Mouse (Mus musculus): ENCODE measurements around the gene Tstd3. TPM values are rescaled to one million over a fixed set of nuclear protein-coding genes. Genes with fewer than 3 reads are reported as not detected.

The Tstd3 gene
- total and polyA plus RNA-seq, 3 experiments = 24.6 to 51.0 (median 39.9) TPM

DNA sequence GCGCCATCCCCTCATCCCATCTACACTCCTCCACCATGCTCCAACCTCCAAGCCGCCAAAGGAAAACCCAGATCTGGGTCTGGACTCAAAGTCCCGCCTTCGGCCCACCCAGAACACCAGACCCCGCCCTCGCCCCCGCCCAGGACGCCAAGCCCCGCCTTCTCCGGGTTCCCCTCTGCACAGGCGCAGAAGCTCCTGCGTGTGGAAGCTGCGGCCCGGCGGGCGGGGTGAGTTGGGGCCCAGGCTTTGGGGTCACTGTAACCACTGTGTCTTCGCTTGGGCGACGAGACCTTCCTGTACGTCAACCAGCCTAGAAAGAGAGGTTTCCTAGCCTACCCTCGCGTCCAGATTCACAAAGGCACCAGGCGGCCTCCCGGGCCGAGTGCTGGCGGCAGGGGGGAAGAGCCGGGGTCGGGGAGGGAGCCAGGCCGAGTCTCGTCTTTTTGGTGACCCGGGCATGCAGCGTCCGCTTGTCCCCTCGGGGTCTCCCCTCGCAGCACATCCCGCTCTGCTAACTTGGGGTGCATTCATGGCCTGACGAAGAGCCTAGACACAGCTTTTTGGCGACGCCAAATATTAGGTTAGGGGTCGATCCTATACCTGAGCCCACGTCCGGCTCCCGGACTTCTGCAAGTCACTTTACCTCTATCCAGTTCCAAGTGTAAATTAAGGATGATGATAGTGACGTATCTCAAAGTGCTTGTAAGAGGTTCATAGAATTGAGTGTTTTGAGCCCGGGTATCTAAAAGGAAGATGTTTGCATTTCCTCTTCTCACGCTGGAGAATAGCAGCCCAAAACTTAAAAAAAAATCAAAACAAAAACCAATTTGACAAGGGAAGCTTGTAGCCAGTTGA, 9.3 kb upstream of the Tstd3 start:
- peak; percentile 84 for DNase-seq (ENCODE audit: extremely low read depth)
- Histone ChIP-seq H3K9me3 (replicated peaks; ENCODE audit: low read length) (no peaks in the 10 kb centered on the region), H3K36me3 (replicated peaks in 1 of 2; ENCODE audit: control insufficient read depth in 1 of 2, insufficient read depth in 1 of 2, low read length in 1 of 2) (peaks cover 1 to 19% of the 10 kb centered on the region in 2 experiments), H3K79me2 (replicated peaks; ENCODE audit: control insufficient read depth, extremely low read depth, insufficient read depth, poor library complexity, severe bottlenecking) (peaks cover 24% of the 10 kb centered on the region), H3K9ac (ENCODE audit: insufficient read depth, low read depth) (peak overlapping the region; percentile 90), H3K4me1 (ENCODE audit: control insufficient read depth in 1 of 2, insufficient read depth in 2 of 2) (peaks cover 5 to 34% of the 10 kb centered on the region in 2 experiments; a peak in 2 of 4 replicates), H3K27me3 (replicated peaks) (no peaks in the 10 kb centered on the region), H3K4me2 (ENCODE audit: insufficient read depth, low read depth, poor library complexity, severe bottlenecking) (peak overlapping the region; percentile 91), H3K27ac (ENCODE audit: insufficient read depth, low read depth) (peak overlapping the region; percentile 32; the same call in 1 of the 2 replicates), H3K4me3 (replicated peaks in 1 of 3; ENCODE audit: low read depth in 2 of 3, low read length in 2 of 3, poor library complexity in 1 of 3) (peak overlapping the region; percentile 74 to 95 (median 75))
- dilution Hi-C loops (cut with MboI; ENCODE audit: extremely low pct_ligation_motif_present, extremely low pct_unique_long_range_greater_than_20kb, low sequenced_read_pairs) (no loop called here), in situ Hi-C loops (cut with MboI; ENCODE audit: low pct_ligation_motif_present, low pct_unique_long_range_greater_than_20kb, low sequenced_read_pairs) (no loop called here)
- TF ChIP-seq PAX5 (IDR thresholded peaks at IDR 0.05; ENCODE audit: low read length) = no peak
- no peak for TF ChIP-seq GABPA (IDR thresholded peaks at IDR 0.05; ENCODE audit: insufficient replicate concordance, low read depth, low read length)
- TF ChIP-seq NELFE (IDR thresholded peaks at IDR 0.05; ENCODE audit: low read depth, low read length) = peak; percentile 85
- no peak for TF ChIP-seq ZKSCAN1 (IDR thresholded peaks at IDR 0.05; ENCODE audit: borderline replicate concordance, low read depth, low read length)
- TF ChIP-seq ZMIZ1 (IDR thresholded peaks at IDR 0.05; ENCODE audit: low read depth, low read length) = peak; percentile 64; the same call in 1 of the 2 replicates
- peak; percentile 32; the same call in 1 of the 2 replicates for TF ChIP-seq MAX (IDR thresholded peaks at IDR 0.05; ENCODE audit: low read length)
- no peak for TF ChIP-seq CHD2 (IDR thresholded peaks at IDR 0.05; ENCODE audit: low read length)
- no peak for TF ChIP-seq EP300 (IDR thresholded peaks at IDR 0.05; ENCODE audit: low read length)
- TF ChIP-seq UBTF (IDR thresholded peaks at IDR 0.05; ENCODE audit: low read depth, low read length) = 0 out of 2 replicates have a peak, but pooled peaks have one; percentile 44
- no peak for TF ChIP-seq MAFK (IDR thresholded peaks at IDR 0.05; ENCODE audit: insufficient replicate concordance, low read length)
- no peak for TF ChIP-seq IRF4 (IDR thresholded peaks at IDR 0.05; ENCODE audit: low read depth, low read length)
- no peak for TF ChIP-seq JUND (conservative IDR thresholded peaks at IDR 0.05; ENCODE audit: low read depth, low read length)
- TF ChIP-seq RCOR1 (conservative IDR thresholded peaks at IDR 0.05; ENCODE audit: low read depth, low read length) = no peak
- TF ChIP-seq POLR2A (IDR thresholded peaks at IDR 0.05; ENCODE audit: low read depth, low read length) = peak; percentile 78
- TF ChIP-seq ZNF384 (IDR thresholded peaks at IDR 0.05; ENCODE audit: low read depth, low read length) = no peak
- TF ChIP-seq MAZ (IDR thresholded peaks at IDR 0.05; ENCODE audit: low read depth, low read length) = peak; percentile 71; the same call in 1 of the 2 replicates
- 0 out of 2 replicates have a peak, but pooled peaks have one; percentile 21 for TF ChIP-seq ELF1 (IDR thresholded peaks at IDR 0.05; ENCODE audit: low read depth, low read length)
- peak; percentile 61; the same call in 1 of the 2 replicates for TF ChIP-seq TCF12 (IDR thresholded peaks at IDR 0.05; ENCODE audit: low read depth, low read length)
- TF ChIP-seq ZC3H11A (IDR thresholded peaks at IDR 0.05; ENCODE audit: low read depth, low read length) = no peak
- peak; percentile 31; the same call in 1 of the 2 replicates for TF ChIP-seq HCFC1 (IDR thresholded peaks at IDR 0.05; ENCODE audit: low read depth, low read length)
- 0 out of 2 replicates have a peak, but pooled peaks have one; percentile 6 for TF ChIP-seq ETS1 (conservative IDR thresholded peaks at IDR 0.05; ENCODE audit: low read depth, low read length)
- TF ChIP-seq POLR2AphosphoS2 (IDR thresholded peaks at IDR 0.05; ENCODE audit: low read depth, low read length) = peak; percentile 63; the same call in 1 of the 2 replicates
- TF ChIP-seq KAT2A (IDR thresholded peaks at IDR 0.05; ENCODE audit: insufficient replicate concordance, low read length) = no peak
- TF ChIP-seq MEF2A (IDR thresholded peaks at IDR 0.05; ENCODE audit: borderline replicate concordance, low read depth, low read length) = no peak
- TF ChIP-seq NRF1 (IDR thresholded peaks at IDR 0.05; ENCODE audit: low read depth, low read length) = peak; percentile 83
- peak; percentile 69; the same call in 1 of the 2 replicates for TF ChIP-seq SIN3A (IDR thresholded peaks at IDR 0.05; ENCODE audit: low read length)
- TF ChIP-seq BHLHE40 (IDR thresholded peaks at IDR 0.05; ENCODE audit: low read depth, low read length) = no peak
- no peak; the same call in 1 of the 2 replicates for TF ChIP-seq MXI1 (IDR thresholded peaks at IDR 0.05; ENCODE audit: low read depth, low read length)
- no peak for TF ChIP-seq TBP (conservative IDR thresholded peaks at IDR 0.05; ENCODE audit: low read depth, low read length)
